Mouse (Mus musculus) lung, adult 18-20 months (tissue): ENCODE measurements around the gene Eif3b.

Experiments
- DNase-seq, 2 experiments: peaks; one replicate each; pipeline ENCODE4 v3.0.0; 2022; ENCODE audit warnings: mixed read lengths in 2 of 2

Gene Eif3b

GRCm38 (mm10) chr5:140491142-140491541 is 72.0 kb downstream of the Eif3b start:
- no peak for DNase-seq

- no peak for DNase-seq
These were observed 73.6 kb downstream of the Eif3b start for GRCm38 (mm10) chr5:140492684-140493233.
